Mouse (Mus musculus) lung, embryonic 15.5 days (tissue): ENCODE measurements around the gene Ppp1r1a. TPM values are rescaled to one million over a fixed set of nuclear protein-coding genes. Genes with fewer than 3 reads are reported as not detected.

Experiments used
- ATAC-seq: fragments of 200-750 bp; cut with Nextera tagmentation; 2 replicates; pipeline ENCODE4 v1.8.0; 2017; ENCODE audit warnings: moderate number of reproducible peaks, borderline replicate concordance; ENCODE audit not compliant: low FRiP score, low TSS enrichment; ENCODE audit errors: extremely low read depth
- H3K27ac ChIP-seq: fragments of 300-500 bp; sonication (generic); 2 replicates; pipeline ENCODE4 v1.5.1; 2015; ENCODE audit warnings: moderate library complexity, mild to moderate bottlenecking, inconsistent platforms
- H3K27me3 ChIP-seq: fragments of 300-500 bp; sonication (generic); 2 replicates; pipeline ENCODE4 v1.6.1; 2015; ENCODE audit warnings: inconsistent platforms
- H3K36me3 ChIP-seq: fragments of 300-500 bp; sonication (generic); 2 replicates; pipeline ENCODE4 v1.6.1; 2015; ENCODE audit warnings: inconsistent platforms
- H3K4me1 ChIP-seq: fragments of 300-500 bp; sonication (generic); 2 replicates; pipeline ENCODE4 v1.6.1; 2015; ENCODE audit warnings: inconsistent platforms
- H3K4me2 ChIP-seq: fragments of 300-500 bp; sonication (generic); 2 replicates; pipeline ENCODE4 v1.6.1; 2015; ENCODE audit warnings: inconsistent platforms, mild to moderate bottlenecking, moderate library complexity
- H3K4me3 ChIP-seq: fragments of 300-500 bp; sonication (generic); 2 replicates; pipeline ENCODE4 v1.5.1; 2015; ENCODE audit warnings: mild to moderate bottlenecking, inconsistent platforms
- H3K9ac ChIP-seq: fragments of 300-500 bp; sonication (generic); 2 replicates; pipeline ENCODE4 v1.6.1; 2015; ENCODE audit warnings: inconsistent platforms
- H3K9me3 ChIP-seq: fragments of 300-500 bp; sonication (generic); 2 replicates; pipeline ENCODE4 v1.6.1; 2016; ENCODE audit warnings: inconsistent platforms
- WGBS: fragments of 180-500 bp; shearing (Covaris S2); methylation state at CpG from one replicate; pipeline ENCODE4 v1.1.7; 2015; 5-methylcytosine and 5-hydroxymethylcytosine counted together
- polyA plus RNA-seq: library from polyadenylated mRNA; unstranded; fragments of >200 nt; fragmentation: Nextera tagmentation; extraction: Ambion mirVana; gene quantifications from 2 replicates; pipeline ENCODE4 v1.2.1, GENCODE M21; 2015

Ppp1r1a gene
- polyA plus RNA-seq, 1 experiment from 2014 or later = 8.9 TPM

DNA sequence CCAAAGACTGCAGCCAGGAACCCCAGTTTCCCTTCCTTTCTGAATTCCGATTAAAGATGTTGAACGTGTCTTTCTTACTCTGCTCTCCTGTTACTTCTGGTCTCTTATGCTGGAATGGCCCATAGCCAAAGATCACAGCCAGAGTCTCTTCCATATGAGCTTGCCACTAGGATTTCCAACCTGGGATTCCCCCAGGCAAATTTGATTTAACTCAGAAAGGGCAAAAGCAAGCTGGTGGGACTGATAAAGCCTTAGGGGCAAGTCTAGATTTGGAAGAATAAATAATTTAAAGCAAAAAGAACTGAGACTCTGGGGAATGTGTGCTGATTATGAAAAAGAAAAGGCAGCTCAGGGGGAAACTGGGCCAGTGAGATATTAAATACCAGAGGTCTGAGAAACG is 52.7 kb downstream of the Ppp1r1a start:
- no peaks in the 10 kb centered on the region for H3K9me3 ChIP-seq
- 69% methylated on average over 3 of the region's 3 CpGs for WGBS
- no peak for ATAC-seq

DNA sequence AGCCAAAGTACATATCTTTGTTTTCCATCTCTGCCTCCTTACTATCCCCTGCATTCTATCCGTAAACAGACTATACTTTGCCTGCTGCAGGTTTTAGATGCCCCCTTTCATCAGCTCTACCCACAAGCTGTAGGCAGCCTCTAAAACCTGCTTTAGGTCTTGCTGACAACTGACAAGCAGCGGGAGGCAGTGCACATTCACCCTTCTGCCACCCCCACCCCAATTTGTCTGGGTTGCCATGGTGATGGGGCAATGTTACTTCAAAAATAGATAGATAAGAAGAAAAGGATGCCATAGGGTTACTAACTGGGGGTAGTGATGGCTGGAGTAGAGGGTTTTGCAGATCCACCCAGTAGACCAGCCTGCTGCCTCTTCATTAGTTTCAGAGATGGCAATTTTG is 53.3 kb downstream of the Ppp1r1a start:
- WGBS = 56% methylated on average over 2 of the region's 2 CpGs
- H3K27me3 ChIP-seq = no peaks in the 10 kb centered on the region
- ATAC-seq = no peak
- H3K9me3 ChIP-seq = no peaks in the 10 kb centered on the region
- H3K36me3 ChIP-seq = no peaks in the 10 kb centered on the region
- H3K9ac ChIP-seq = no peak overlapping the region
- H3K4me1 ChIP-seq = no peaks in the 10 kb centered on the region
- no peak overlapping the region for H3K27ac ChIP-seq
- no peak overlapping the region for H3K4me2 ChIP-seq
- H3K4me3 ChIP-seq = no peak overlapping the region

More for the DNA sequence above, 52.7 kb downstream of the Ppp1r1a start:
- Histone ChIP-seq H3K27me3 (no peaks in the 10 kb centered on the region), H3K4me2 (no peak overlapping the region), H3K9ac (no peak overlapping the region), H3K27ac (no peak overlapping the region), H3K4me1 (no peaks in the 10 kb centered on the region), H3K36me3 (no peaks in the 10 kb centered on the region), H3K4me3 (no peak overlapping the region)

DNA sequence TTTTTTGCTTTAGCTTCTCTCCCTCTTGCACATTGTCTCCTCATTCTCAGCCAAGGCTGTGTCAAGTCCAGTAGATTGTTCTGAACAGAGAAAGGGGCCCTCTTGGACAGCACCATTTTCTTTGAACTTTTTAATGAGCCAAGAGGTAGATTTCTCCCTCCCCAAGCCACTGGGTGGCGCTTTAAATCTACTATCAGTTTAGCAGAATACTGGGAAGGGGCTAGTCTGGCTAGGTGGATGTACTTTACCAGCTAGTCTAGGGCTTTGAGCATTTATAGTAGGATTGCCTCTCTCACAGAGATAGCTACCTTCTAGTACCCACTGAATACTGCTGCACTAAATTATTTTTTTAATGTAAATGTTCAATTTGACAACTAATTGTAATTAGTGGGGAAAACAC is 55.3 kb downstream of the Ppp1r1a start:
- no peak for ATAC-seq
- H3K4me2 ChIP-seq = no peak overlapping the region
- no peak overlapping the region for H3K4me3 ChIP-seq
- H3K36me3 ChIP-seq = no peaks in the 10 kb centered on the region
- WGBS = 4% methylated on average over 1 of the region's 1 CpGs
- no peaks in the 10 kb centered on the region for H3K9me3 ChIP-seq
- H3K4me1 ChIP-seq = no peaks in the 10 kb centered on the region
- H3K9ac ChIP-seq = no peak overlapping the region
- no peaks in the 10 kb centered on the region for H3K27me3 ChIP-seq
- H3K27ac ChIP-seq = no peak overlapping the region

Other genes starting within 250 kb of the Ppp1r1a start
- gene Gpr84, start 227.4 kb downstream of the Ppp1r1a start, polyA plus RNA-seq = 0.29 and 0.36 TPM in 2 replicates
- gene Zfp385a, start 197.9 kb downstream of the Ppp1r1a start, polyA plus RNA-seq = 7.7 and 9.0 TPM in 2 replicates
- gene Itga5, start 171.2 kb downstream of the Ppp1r1a start, polyA plus RNA-seq = 39.6 and 42.7 TPM in 2 replicates
- gene Gtsf1, start 107.5 kb downstream of the Ppp1r1a start, polyA plus RNA-seq = 0.22 and 0.24 TPM in 2 replicates
- gene Gtsf2, start 89.5 kb downstream of the Ppp1r1a start, polyA plus RNA-seq = not detected in 2 replicates
- 2.7 and 3.6 TPM in 2 replicates for gene Nckap1l, start 84.2 kb downstream of the Ppp1r1a start, polyA plus RNA-seq
- 2.2 and 2.3 TPM in 2 replicates for gene Pde1b, start 35.0 kb downstream of the Ppp1r1a start, polyA plus RNA-seq
- not detected in 2 replicates for gene Glycam1, start 27.1 kb upstream of the Ppp1r1a start, polyA plus RNA-seq
- not detected in 2 replicates for gene Mucl1, start 217.5 kb upstream of the Ppp1r1a start, polyA plus RNA-seq